ENCODE assay signal across 17 mouse cellular contexts in the genomic region with DNA sequence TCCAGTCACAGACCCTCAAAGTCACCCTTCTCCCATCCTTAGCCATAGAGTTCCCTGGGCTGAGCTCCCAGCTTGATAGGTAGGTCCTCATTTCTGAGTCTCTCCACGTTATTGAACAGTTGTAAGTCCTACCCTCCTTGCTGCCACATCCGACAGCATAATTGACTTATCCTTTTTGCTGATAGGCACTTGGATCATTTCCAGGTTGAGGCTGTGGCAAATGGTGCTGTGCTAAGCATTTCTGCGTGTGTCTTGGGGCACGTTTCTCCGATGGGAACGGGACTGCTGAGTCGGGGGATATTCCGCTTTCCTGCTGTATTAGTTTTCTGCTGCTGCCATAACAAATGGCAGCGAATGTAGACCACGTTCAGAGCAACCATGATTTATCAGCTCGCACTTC. TPM values are rescaled to one million over a fixed set of nuclear protein-coding genes. Genes with fewer than 3 reads are reported as not detected.
DNase-seq lines count a peak whose midpoint lies in the region; ATAC-seq and TF ChIP-seq lines count a peak whose summit lies in the region.
"Had no signal": no experiment of that assay in that cellular context is flagged by ENCODE, and none has a peak within 500 bp of the region (broad histone marks: within the 10 kb centered on the region; RNA-seq: fewer than 3 reads in every experiment).

No protein-coding gene starts in this region.

- no peaks in the 10 kb centered on the region for H3K36me3 ChIP-seq in hindbrain, postnatal 0 days (ENCODE audit: insufficient read depth, low read length)
- H3K36me3 ChIP-seq in hindbrain, embryonic 14.5 days (replicated peaks; ENCODE audit: control insufficient read depth, insufficient read depth) = no peaks in the 10 kb centered on the region
- H3K36me3 ChIP-seq: embryonic facial prominence, embryonic 12.5 days; forebrain, embryonic 12.5 days had no signal

- no peak for ATAC-seq in hindbrain, postnatal 0 days
- ATAC-seq in hindbrain, embryonic 14.5 days (ENCODE audit: low FRiP score) = no peak; the same call in 1 of the 2 replicates
- no peak for ATAC-seq in monocyte, adult 5-6 weeks (replicated peaks; ENCODE audit: insufficient number of reproducible peaks, low FRiP score, low TSS enrichment, poor library complexity, severe bottlenecking)
- ATAC-seq: intestine, embryonic 16.5 days had no signal

- H3K27me3 ChIP-seq in hindbrain, postnatal 0 days (ENCODE audit: insufficient read depth, low read length) = no peaks in the 10 kb centered on the region
- H3K27me3 ChIP-seq in hindbrain, embryonic 14.5 days (ENCODE audit: control insufficient read depth, insufficient read depth, low read length) = no peaks in the 10 kb centered on the region
- H3K27me3 ChIP-seq: embryonic facial prominence, embryonic 12.5 days; forebrain, embryonic 12.5 days had no signal

- H3K4me1 ChIP-seq in hindbrain, postnatal 0 days (ENCODE audit: insufficient read depth, low read length) = no peaks in the 10 kb centered on the region
- no peaks in the 10 kb centered on the region for H3K4me1 ChIP-seq in hindbrain, embryonic 14.5 days (replicated peaks; ENCODE audit: control insufficient read depth, insufficient read depth, low read length)
- H3K4me1 ChIP-seq: embryonic facial prominence, embryonic 12.5 days; forebrain, embryonic 12.5 days had no signal

- H3K27ac ChIP-seq in hindbrain, postnatal 0 days = no peak overlapping the region
- H3K27ac ChIP-seq in hindbrain, embryonic 14.5 days = no peak overlapping the region
- H3K27ac ChIP-seq: embryonic facial prominence, embryonic 12.5 days; forebrain, embryonic 12.5 days had no signal

- H3K4me3 ChIP-seq in hindbrain, postnatal 0 days (ENCODE audit: low read length) = no peak overlapping the region
- no peak overlapping the region for H3K4me3 ChIP-seq in hindbrain, embryonic 14.5 days (replicated peaks; ENCODE audit: low read length)
- H3K4me3 ChIP-seq: embryonic facial prominence, embryonic 12.5 days; forebrain, embryonic 12.5 days; heart, embryonic 12.5 days had no signal

- H3K9me3 ChIP-seq in hindbrain, postnatal 0 days (ENCODE audit: low read length) = peaks cover 5% of the 10 kb centered on the region; the same call in 1 of the 2 replicates
- 0 out of 2 replicates have a peak, but pooled peaks cover 11% of the 10 kb centered on the region for H3K9me3 ChIP-seq in hindbrain, embryonic 14.5 days (ENCODE audit: control insufficient read depth, low read length)
- H3K9me3 ChIP-seq: embryonic facial prominence, embryonic 12.5 days had no signal

- H3K9ac ChIP-seq in hindbrain, postnatal 0 days (replicated peaks; ENCODE audit: low read length) = no peak overlapping the region
- no peak overlapping the region for H3K9ac ChIP-seq in hindbrain, embryonic 14.5 days
- H3K9ac ChIP-seq: embryonic facial prominence, embryonic 12.5 days; forebrain, embryonic 12.5 days; heart, embryonic 12.5 days had no signal

- TF ChIP-seq POLR2A in brain, embryonic 14.5 days (IDR thresholded peaks at IDR 0.05; ENCODE audit: borderline replicate concordance, extremely low read depth, insufficient read depth, insufficient read length, poor library complexity, severe bottlenecking) = no peak

- no peak overlapping the region for H3K4me2 ChIP-seq in hindbrain, postnatal 0 days (ENCODE audit: low read depth, low read length)
- H3K4me2 ChIP-seq in hindbrain, embryonic 14.5 days (replicated peaks) = no peak overlapping the region
- H3K4me2 ChIP-seq: embryonic facial prominence, embryonic 12.5 days; forebrain, embryonic 12.5 days; heart, embryonic 12.5 days had no signal

- 51% methylated on average over 11 of the region's 11 CpGs for WGBS in hindbrain, postnatal 0 days
- 64% methylated on average over 11 of the region's 11 CpGs for WGBS in hindbrain, embryonic 14.5 days

- no peak for TF ChIP-seq CTCF in hindbrain, postnatal 0 days (IDR thresholded peaks at IDR 0.05; ENCODE audit: low read depth)
- no peak for TF ChIP-seq CTCF in brain, embryonic 14.5 days (IDR thresholded peaks at IDR 0.05; ENCODE audit: borderline replicate concordance, extremely low read depth, insufficient read depth, insufficient read length)

- DNase-seq in heart, adult 11 months = peak; percentile 69
- no peak for DNase-seq in heart, postnatal 4 days
- peak; percentile 32 for DNase-seq in hindbrain, postnatal 0 days (ENCODE audit: low spot score)
- DNase-seq in hindbrain, embryonic 14.5 days (ENCODE audit: low spot score) = no peak
- peak; percentile 65 for DNase-seq in brain, embryonic 14.5 days (ENCODE audit: low read depth)
- DNase-seq: adrenal gland, adult 8-10 months; adrenal gland, postnatal 36 days; cerebellum, adult 11 months; cerebellum, adult 8-10 months; cerebellum, postnatal 25 days; gastrocnemius, postnatal 14 days; kidney, adult 2 months had no signal

RNA-seq across cellular contexts. Expression of gene Rasgef1c, which starts 7.8 kb away (rescaled TPM):
- not detected for total RNA-seq in heart, postnatal 4 days (2021)
- 50.2 and 53.9 TPM in 2 replicates for total RNA-seq in hindbrain, postnatal 0 days (2014; rRNA removed)
- polyA plus RNA-seq in hindbrain, postnatal 0 days (2015; fragmentation: Nextera tagmentation; extraction: Ambion mirVana) = 44.9 and 45.2 TPM in 2 replicates
- polyA plus RNA-seq in hindbrain, embryonic 14.5 days (2014; fragmentation: Nextera tagmentation; extraction: Ambion mirVana) = 31.7 and 35.3 TPM in 2 replicates
- polyA plus RNA-seq in brain, embryonic 14.5 days (2012; rRNA removed) = 10.4 and 16.4 TPM in 2 replicates
- total RNA-seq in monocyte, adult 5-6 weeks (2017) = 0.29 to 0.96 TPM in 2 of 3 replicates, not detected in the other

RNA-seq across cellular contexts. Expression of gene Mapk9, which starts 47.3 kb away (rescaled TPM):
- total RNA-seq in heart, postnatal 4 days (2021) = 10 to 100 TPM; 51.4 to 53.6 TPM
- 124 and 127 TPM in 2 replicates for total RNA-seq in hindbrain, postnatal 0 days (2014; rRNA removed)
- polyA plus RNA-seq in hindbrain, postnatal 0 days (2015; fragmentation: Nextera tagmentation; extraction: Ambion mirVana) = 66.4 and 70.4 TPM in 2 replicates
- 86.6 and 94.9 TPM in 2 replicates for polyA plus RNA-seq in hindbrain, embryonic 14.5 days (2014; fragmentation: Nextera tagmentation; extraction: Ambion mirVana)
- 81.0 and 89.3 TPM in 2 replicates for polyA plus RNA-seq in brain, embryonic 14.5 days (2012; rRNA removed)
- total RNA-seq in monocyte, adult 5-6 weeks (2017) = 43.4 to 49.7 TPM (median 45.7 TPM) in 3 replicates

Comparison
In these comparisons a context has a peak if more than half of its experiments do, and no peak if none do; other contexts are left out.
1. DNase-seq: peak in heart, adult 11 months (single experiment), hindbrain, postnatal 0 days (single experiment) and brain, embryonic 14.5 days (single experiment); none in heart, postnatal 4 days (single experiment) and hindbrain, embryonic 14.5 days (single experiment).
2. RNA of gene Rasgef1c, which starts 7.8 kb away (total RNA-seq): 50.2 to 53.9 TPM in hindbrain, postnatal 0 days; not detected in heart, postnatal 4 days and 0.29 to 0.96 TPM in monocyte, adult 5-6 weeks; every median in the first group is over 10 times any median in the second.